Mouse (Mus musculus): ENCODE data around the gene Adam19.

GRCm38 (mm10) chr11:46092121-46092520 is 36.3 kb downstream of the Adam19 start:
- TF ChIP-seq HCFC1 (IDR thresholded peaks at IDR 0.05; ENCODE audit: borderline replicate concordance, insufficient read depth, low read length) (no peak), ZC3H11A (IDR thresholded peaks at IDR 0.05; ENCODE audit: borderline replicate concordance, low read depth, low read length) (no peak), CHD2 (IDR thresholded peaks at IDR 0.05; ENCODE audit: low read depth, low read length) (no peak), MAFK (IDR thresholded peaks at IDR 0.05; ENCODE audit: insufficient read depth, low read depth, low read length) (no peak)

Data from ES-E14 (cell line).